Mouse (Mus musculus): Measurements from ENCODE around the gene Ecm1. TPM values are rescaled to one million over a fixed set of nuclear protein-coding genes. Genes with fewer than 3 reads are reported as not detected.
"Not testable (repeated sequence)": the region's sequence is repeated elsewhere in the genome, so short reads cannot be mapped to it uniquely, and the experiment has no call there.

Gene Ecm1
- total and polyA plus RNA-seq, 3 experiments = 716 to 1,104 (median 736) TPM

GRCm38 (mm10) chr3:95728906-95729305, 10.5 kb downstream of the Ecm1 start:
- DNase-seq = no peak

- DNase-seq = peak; percentile 31
Measured at GRCm38 (mm10) chr3:95726696-95727358, 12.5 kb downstream of the Ecm1 start.

DNA sequence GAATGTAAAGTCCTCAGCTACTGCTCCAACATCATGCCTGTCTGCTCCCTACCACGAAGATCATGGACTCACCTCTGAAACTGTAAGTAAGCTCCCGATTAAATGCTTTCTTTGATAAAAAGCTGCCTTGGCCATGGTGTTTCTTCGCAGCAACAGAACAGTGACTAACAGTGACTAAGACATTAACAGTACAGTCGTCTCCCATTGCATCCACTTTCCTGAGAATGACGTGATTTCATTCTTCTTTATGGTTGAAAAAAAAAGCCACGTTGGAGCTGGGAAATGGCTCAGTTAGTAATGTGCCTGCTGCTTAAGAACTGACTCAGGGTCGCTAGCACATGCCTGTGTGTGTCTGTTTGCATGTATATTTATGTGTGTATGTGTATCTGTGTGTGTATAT, 13.5 kb downstream of the Ecm1 start:
- DNase-seq = no peak

GRCm38 (mm10) chr3:95722386-95722785, 17.0 kb downstream of the Ecm1 start:
- no peak for DNase-seq

- no peak for DNase-seq
Measured at GRCm38 (mm10) chr3:95718153-95718552, 21.2 kb downstream of the Ecm1 start.

- DNase-seq = no peak
Measured at GRCm38 (mm10) chr3:95716075-95716474, 23.3 kb downstream of the Ecm1 start.

DNA sequence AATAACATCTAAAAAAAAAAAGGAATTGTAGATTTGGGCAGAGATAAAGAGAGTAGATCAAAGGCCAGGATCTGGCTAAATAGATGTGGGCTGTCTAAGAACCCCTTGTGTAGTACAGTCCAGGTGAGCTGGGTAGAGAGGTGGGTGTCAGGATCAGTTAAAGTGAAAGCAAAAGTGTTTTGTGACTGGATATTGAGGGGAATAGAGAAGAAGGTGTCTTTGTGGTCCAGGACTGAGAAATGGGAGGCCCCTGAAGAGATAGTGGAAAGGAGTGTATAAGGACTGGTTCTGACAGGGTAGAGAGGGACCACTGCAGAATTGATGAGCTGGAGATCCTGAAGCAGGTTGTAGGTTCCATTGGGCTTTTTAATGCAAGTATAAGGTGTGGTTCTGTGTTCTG, 29.4 kb downstream of the Ecm1 start:
- DNase-seq = no peak

DNA sequence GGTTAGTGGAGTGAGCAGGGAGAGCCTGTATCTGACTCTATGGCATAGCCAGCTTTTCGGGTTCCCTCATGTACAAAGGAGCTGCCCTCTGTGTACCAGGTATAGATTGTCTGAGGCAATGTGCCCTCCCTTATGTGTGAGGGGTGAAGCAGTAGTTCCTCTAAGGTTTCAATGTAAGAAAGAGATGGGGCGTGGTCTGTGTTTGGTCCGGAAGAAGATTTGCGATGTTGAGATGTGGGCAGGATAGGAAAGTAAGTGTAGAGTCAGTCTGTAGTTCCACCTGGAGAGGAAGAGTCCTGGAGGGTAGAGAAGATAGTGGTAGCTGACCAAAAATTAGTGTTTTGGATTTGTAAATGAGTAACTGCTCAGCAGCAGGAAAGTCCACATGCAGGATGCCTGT, 30.3 kb downstream of the Ecm1 start:
- DNase-seq = no peak

- DNase-seq = no peak
Measured at GRCm38 (mm10) chr3:95707497-95707896, 31.9 kb downstream of the Ecm1 start.

GRCm38 (mm10) chr3:95706273-95706672, 33.1 kb downstream of the Ecm1 start:
- DNase-seq = no peak

GRCm38 (mm10) chr3:95704612-95705011, 34.8 kb downstream of the Ecm1 start:
- no peak for DNase-seq

GRCm38 (mm10) chr3:95703276-95703675, 36.1 kb downstream of the Ecm1 start:
- no peak for DNase-seq

DNA sequence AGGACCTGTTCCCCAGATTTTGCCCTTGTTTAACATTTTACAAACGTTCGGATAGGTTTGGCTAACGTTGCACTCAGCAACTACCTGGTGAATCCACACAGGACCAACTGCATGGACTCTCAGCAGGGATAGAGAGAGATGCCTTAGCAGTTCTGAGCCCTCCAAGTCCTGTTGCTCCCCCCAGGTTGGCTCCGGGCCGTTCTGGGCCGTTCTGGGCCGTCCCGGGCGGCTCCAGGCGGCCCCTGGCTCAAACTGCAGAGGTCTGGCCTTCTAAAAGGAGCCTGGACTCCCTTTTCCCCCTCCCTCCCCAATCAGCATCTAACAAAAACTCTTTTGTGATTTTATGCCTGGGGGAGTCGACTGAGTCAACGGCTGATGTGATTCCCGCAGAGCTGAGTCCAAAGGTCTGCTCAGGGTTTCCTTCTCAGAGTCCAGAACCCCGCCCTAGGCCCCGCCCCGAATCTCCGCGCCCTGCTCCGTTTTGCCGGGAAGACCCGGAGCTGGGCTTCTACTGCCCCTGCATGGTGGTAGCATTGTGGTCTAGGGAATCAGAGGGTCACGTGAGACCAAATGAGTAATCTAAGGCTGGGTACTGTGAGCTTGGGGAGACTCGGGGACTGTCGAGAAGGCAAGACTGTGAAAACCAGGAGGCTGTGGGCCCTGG, 37.4 kb downstream of the Ecm1 start:
- DNase-seq = peak; percentile 85

GRCm38 (mm10) chr3:95701085-95701484, 38.3 kb downstream of the Ecm1 start:
- no peak for DNase-seq

DNA sequence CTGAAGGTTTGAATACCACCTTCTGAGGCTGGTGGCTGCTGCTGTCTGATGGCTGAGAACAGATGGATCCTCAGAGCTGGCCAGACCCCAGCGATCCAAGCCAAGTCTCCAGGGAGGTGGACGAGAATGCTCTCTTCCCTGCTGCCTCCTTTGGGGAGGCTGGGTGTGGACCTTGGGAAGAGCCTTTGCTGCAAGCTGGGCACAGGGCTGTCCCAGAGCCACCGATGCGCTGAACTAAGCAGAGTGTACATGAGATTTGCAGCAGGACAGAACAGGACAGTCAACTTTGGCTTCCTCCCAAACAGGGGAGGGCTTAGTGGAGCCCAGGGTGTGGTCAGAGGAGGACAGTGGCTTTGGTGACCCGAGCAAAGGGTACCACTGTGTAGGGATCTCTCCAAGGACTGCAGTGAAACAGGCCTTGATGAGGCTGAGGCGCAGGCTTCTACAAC, 39.1 kb downstream of the Ecm1 start:
- peak; percentile 49 for DNase-seq

GRCm38 (mm10) chr3:95698286-95698685, 41.1 kb downstream of the Ecm1 start:
- DNase-seq = no peak

DNA sequence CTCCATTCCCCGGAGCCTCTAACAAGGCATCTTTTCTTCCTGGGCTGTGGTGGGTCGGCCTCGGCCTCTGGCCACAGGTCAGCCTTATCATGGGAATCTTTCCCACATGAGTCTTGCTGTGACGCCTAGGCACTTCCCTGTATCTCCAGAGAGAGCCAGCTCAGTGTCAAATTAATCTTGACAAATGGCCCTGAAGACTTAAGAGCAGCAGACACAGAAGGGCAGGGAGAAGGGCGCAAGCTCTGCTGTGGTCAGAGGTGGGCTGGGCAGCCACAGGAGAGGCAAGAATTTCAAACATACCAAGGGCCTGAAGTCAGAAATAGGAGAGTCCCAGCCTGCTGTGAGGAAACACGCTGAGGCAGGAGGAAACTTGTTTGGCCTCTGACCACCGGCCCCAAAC, 43.0 kb downstream of the Ecm1 start:
- peak; percentile 82 for DNase-seq

DNA sequence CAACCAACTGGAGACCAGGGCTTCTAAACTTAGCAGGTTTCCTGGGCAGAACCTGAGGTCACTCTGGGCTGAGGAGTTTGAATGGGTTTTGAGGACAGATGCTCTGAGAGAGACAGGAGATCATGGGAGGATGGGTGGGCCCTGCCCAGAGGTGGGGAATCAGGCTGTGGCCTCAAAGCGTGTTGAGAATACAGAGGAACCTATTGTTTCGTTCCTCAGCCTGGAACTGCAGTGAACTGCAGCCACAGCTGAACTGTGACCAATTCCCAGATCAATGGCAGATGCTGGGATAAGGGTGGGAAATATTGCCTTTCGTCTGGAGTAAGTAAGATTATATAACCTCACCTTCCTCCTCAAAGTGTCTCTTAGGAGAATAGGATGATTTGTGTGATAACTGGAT, 43.6 kb downstream of the Ecm1 start:
- DNase-seq = no peak

GRCm38 (mm10) chr3:95694808-95695703, 44.3 kb downstream of the Ecm1 start:
- DNase-seq = no peak

DNA sequence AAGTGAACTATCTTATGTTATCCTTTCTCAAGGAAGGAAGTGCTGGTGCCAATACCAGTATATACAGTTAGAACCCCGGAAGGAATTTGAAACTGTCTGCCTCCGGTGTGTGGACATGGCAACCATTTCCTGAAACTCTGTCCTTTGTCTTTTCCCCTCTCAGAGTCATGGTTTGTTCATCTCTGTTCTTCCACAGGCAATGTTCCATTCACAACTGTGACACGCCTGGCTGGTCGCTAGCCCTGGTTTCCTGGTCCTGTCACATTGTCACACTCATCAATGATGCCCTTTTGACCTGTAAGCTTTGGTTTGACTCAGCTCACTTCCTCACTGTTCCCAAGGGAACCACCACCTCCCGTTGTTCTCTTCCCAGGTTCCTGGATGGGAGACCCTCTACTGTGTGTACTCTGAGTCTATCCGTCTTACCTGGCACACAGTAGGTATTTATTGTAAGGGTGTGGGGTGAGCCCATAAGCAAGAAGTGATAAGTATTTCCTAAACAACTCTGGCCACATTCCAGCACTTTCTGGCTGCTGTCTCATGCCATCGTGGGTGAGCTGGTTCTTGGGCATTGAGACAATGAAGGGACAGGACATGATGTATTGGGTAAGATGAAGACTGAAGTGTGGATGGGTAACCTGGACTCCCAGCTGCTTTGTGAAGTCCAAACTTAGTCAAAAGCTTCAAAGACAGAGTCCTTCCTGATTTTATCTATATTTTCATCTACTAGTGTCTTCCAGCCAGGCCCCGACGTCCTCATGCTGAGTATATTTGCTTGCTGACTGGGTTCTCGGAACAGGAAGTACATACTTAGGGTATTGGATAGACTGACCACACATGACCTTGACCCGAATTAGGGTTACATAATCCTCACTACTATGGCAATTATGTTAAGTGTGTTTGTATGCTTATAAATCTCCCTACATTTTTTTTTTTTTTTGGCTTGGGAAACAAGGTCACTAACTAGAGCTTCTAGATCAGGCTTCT, 45.3 kb downstream of the Ecm1 start:
- DNase-seq = peak; percentile 54

GRCm38 (mm10) chr3:95692677-95693076, 46.7 kb downstream of the Ecm1 start:
- no peak for DNase-seq

DNA sequence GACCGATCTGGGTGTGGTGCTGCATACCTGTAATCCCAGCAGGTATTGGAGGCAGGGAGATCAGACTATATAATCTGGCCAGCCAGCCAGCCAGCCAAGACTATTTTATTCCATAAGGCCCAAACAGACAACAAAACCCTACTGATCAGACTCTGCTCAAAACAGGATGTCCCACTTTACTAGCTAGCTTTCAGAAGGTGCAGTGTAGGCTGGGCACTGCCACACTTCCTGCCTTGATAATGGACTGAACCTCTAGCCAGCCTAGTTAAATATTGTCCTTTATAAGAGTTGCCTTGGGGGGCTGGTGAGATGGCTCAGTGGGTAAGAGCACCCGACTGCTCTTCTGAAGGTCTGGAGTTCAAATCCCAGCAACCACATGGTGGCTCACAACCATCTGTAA, 48.8 kb downstream of the Ecm1 start:
- not testable (repeated sequence) for DNase-seq
